Mouse (Mus musculus) kidney, embryonic 14.5 days (tissue): ENCODE measurements around the gene Sinhcaf. TPM values are rescaled to one million over a fixed set of nuclear protein-coding genes. Genes with fewer than 3 reads are reported as not detected.

Source experiments
- ATAC-seq: fragments of 200-750 bp; cut with Nextera tagmentation; 2 replicates; pipeline ENCODE4 v1.8.0; 2017; ENCODE audit warnings: moderate number of reproducible peaks, mild to moderate bottlenecking, moderate TSS enrichment, moderate library complexity; ENCODE audit not compliant: low FRiP score, low TSS enrichment
- H3K27ac ChIP-seq: fragments of 300-500 bp; sonication (generic); 2 replicates; pipeline ENCODE4 v1.5.1; 2014; ENCODE audit warnings: low read depth, mild to moderate bottlenecking, low read length, moderate library complexity, mixed read lengths
- H3K27me3 ChIP-seq: fragments of 300-500 bp; sonication (generic); 2 replicates; pipeline ENCODE4 v1.6.1; 2014; ENCODE audit warnings: mild to moderate bottlenecking, low read length; ENCODE audit not compliant: control insufficient read depth, insufficient read depth
- H3K36me3 ChIP-seq: fragments of 300-500 bp; sonication (generic); 2 replicates; pipeline ENCODE4 v1.6.1; 2014; ENCODE audit warnings: low read length, mixed read lengths; ENCODE audit not compliant: control insufficient read depth, insufficient read depth
- H3K4me1 ChIP-seq: fragments of 300-500 bp; sonication (generic); 2 replicates; pipeline ENCODE4 v1.6.1; 2014; ENCODE audit warnings: low read length, mixed read lengths; ENCODE audit not compliant: control insufficient read depth, insufficient read depth
- H3K4me2 ChIP-seq: fragments of 300-500 bp; sonication (generic); replicated peaks from 2 replicates; pipeline ENCODE4 v1.6.1; 2014; ENCODE audit warnings: low read depth, mild to moderate bottlenecking, low read length
- H3K4me3 ChIP-seq: fragments of 300-500 bp; sonication (generic); 2 replicates; pipeline ENCODE4 v1.5.1; 2014; ENCODE audit warnings: mild to moderate bottlenecking, low read length
- H3K9ac ChIP-seq: fragments of 300-500 bp; sonication (generic); 2 replicates; pipeline ENCODE4 v1.6.1; 2014; ENCODE audit warnings: low read depth, mild to moderate bottlenecking, low read length, moderate library complexity
- H3K9me3 ChIP-seq: fragments of 300-500 bp; sonication (generic); 2 replicates; pipeline ENCODE4 v1.6.1; 2016; ENCODE audit warnings: low read length; ENCODE audit not compliant: control insufficient read depth
- WGBS: fragments of 180-500 bp; shearing (Covaris S2); extraction: QIAGEN DNeasy Blood & Tissue Kit; methylation state at CpG from one replicate; pipeline ENCODE4 v1.1.7; 2014; 5-methylcytosine and 5-hydroxymethylcytosine counted together
- polyA plus RNA-seq: library from polyadenylated mRNA; unstranded; fragments of >200 nt; fragmentation: Nextera tagmentation; extraction: Ambion mirVana; gene quantifications from 2 replicates; pipeline ENCODE4 v1.2.1, GENCODE M21; 2014

The Sinhcaf gene
- polyA plus RNA-seq, 1 experiment from 2014 or later = 181 TPM

DNA sequence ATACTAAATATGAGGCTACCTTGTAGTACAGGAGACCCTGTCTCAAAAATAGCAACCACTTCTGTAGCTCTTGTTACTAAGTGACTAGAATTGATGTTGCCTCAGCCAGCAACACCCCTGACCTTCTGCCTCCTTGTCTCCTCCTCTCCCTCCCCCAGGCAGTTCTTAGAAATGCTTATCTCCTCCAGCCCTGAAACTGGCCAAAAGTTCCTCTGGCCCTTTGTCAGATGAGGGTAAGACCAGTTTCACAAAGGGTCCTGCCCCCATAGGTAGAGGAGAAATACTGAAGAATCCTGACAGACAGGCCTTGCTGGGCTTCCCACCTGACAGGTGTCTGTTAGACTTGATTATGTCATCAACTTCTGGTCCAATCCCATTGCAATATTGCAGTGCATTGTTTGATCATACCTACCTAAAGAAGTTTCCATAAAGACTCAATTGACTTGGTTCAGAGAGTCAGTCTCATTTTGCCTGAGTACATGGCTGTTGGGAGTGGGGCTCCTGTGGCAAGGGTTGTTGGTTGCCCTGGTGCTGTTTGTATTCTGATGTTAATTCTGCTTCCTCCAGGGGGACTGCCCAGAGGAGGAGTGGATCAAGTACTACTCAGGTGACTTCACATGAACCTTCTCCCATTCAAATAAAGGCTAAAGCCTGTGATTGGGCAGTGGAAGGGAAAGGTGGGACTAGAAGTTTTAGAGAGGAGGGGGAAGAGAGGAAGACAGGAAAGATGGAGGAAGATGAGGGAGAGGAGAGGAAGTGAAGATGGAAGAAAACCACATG, 9.6 kb upstream of the Sinhcaf start:
- H3K36me3 ChIP-seq = no peaks in the 10 kb centered on the region
- no peak overlapping the region for H3K9ac ChIP-seq
- H3K27me3 ChIP-seq = no peaks in the 10 kb centered on the region

DNA sequence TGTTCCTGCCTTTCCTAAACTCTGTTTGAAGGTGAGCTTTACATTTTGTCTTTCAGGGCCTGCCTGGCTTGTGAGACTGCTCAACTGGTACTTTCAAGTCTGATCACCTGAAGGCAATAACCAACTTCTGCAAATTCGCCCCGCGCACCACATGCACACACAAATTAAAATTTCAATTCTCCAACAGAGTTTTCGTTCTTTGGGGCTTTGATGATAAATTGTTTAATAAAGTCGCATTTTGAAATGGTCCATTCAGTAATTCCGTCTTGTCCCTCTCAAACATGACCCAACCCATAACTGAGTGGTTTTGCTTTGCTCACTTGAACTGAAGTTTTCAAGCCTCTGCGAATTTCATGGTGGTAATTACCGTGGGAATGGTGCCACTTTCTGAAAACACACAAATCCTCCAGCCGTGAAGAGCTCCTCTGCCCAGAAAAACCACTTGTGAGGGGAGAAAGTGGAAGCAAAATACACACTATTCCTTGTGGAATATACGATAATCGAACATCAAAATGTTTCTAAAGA, 676 bp upstream of the Sinhcaf start:
- Histone ChIP-seq H3K4me2 (peak overlapping the region; percentile 67), H3K4me1 (peaks cover 6% of the 10 kb centered on the region; the same call in 1 of the 2 replicates), H3K27ac (peak overlapping the region; percentile 88), H3K9me3 (no peaks in the 10 kb centered on the region), H3K27me3 (no peaks in the 10 kb centered on the region), H3K4me3 (peak overlapping the region; percentile 72), H3K9ac (peak overlapping the region; percentile 97), H3K36me3 (peaks cover 5% of the 10 kb centered on the region; the same call in 1 of the 2 replicates)
- 15% methylated on average over 11 of the region's 11 CpGs for WGBS
- ATAC-seq = no peak

More for the DNA sequence above, 9.6 kb upstream of the Sinhcaf start:
- Histone ChIP-seq H3K4me3 (no peak overlapping the region), H3K27ac (no peak overlapping the region), H3K4me2 (no peak overlapping the region), H3K9me3 (no peaks in the 10 kb centered on the region), H3K4me1 (no peaks in the 10 kb centered on the region)
- ATAC-seq = no peak

DNA sequence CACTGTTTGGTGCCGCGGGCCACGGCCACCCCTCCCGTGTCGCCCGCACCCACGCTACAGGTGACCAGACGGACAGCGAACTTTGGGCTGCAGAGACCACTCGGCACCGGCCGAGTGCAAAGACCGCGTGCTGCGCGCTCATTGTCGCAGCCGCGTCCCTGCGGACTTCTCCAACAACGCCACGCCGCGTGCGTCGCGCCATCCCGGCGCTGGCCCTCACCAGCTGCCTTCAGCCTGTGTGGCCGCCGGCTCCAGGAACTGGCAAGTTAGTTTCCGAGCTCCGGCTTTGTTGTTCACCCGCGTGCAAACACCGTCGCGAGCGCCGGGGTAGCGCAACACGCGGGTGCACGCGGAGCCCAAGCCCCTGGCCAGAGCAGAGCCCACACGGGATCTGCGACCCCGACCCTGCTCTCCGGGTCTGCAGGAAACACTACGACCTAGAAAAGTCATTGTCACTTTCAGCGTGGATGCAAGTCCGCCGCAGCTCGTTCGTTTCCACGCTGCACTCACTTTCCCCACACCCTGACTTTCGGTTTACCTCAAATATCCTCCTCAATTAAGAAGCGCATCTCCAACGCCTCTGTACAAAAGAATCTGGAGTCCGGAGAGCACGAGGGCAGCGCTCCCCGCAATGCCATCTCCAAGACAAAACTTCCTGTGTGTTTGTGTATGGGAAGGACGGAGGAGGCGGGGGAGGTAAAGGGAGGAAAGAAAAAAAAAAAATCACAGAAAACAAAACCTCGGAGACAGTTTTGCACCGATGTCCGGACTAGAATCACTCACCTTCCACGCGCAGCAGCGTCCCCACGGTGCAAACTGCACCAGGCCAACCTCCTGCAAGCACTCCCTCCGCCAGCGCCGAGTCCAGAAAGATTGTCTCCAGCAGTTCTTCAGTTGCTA, 508 bp downstream of the Sinhcaf start:
- peak overlapping the region; percentile 88 for H3K27ac ChIP-seq
- peak overlapping the region; percentile 69 for H3K4me2 ChIP-seq
- H3K4me1 ChIP-seq = peaks cover 11% of the 10 kb centered on the region; the same call in 1 of the 2 replicates
- no peaks in the 10 kb centered on the region for H3K27me3 ChIP-seq
- peaks cover 5% of the 10 kb centered on the region; the same call in 1 of the 2 replicates for H3K36me3 ChIP-seq
- peak overlapping the region; percentile 72 for H3K4me3 ChIP-seq
- WGBS = under 1% methylated on average over 72 of the region's 75 CpGs
- H3K9me3 ChIP-seq = no peaks in the 10 kb centered on the region
- H3K9ac ChIP-seq = peak overlapping the region; percentile 97
- 0 out of 2 replicates have a peak, but pooled peaks have one; percentile 21 for ATAC-seq

DNA sequence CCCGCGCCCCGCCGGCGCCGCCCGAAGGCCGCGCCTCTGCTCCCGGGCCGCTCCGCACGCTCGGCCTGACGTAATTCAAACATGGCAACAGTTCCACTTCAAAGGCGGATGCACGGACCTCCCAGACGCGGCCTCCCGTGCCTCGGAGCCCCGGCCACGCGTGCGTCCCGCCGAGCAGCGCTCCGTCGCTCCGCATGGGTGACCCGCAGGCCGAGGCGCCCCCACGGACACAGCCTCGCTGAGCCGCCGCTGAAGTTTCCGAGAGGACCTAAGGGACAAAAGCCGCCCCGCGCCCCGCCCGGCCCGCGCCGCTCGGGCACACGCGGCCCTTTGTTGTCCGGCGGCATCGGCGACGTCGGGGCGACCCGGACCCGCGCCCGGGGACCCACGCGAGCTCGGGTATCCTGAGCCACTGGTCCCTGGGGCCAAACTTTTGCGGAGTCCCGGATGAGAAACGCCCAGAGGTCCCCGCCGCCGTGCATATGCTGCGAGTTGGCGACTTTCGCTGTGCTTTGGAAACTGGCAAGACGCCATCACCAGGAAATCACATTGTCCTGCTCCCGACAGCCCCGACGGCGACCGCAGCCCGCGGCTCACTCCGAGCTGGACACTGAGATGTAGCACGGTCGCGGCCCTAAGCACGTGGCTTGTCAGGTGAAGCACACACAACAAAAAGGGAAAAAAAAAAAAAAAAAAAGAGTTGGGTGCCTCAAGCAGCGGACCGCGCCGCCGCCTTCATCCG, 1.3 kb downstream of the Sinhcaf start:
- H3K9me3 ChIP-seq = no peaks in the 10 kb centered on the region
- peaks cover 11% of the 10 kb centered on the region; the same call in 1 of the 2 replicates for H3K4me1 ChIP-seq
- no peaks in the 10 kb centered on the region for H3K27me3 ChIP-seq
- peak overlapping the region; percentile 72 for H3K4me3 ChIP-seq
- peak overlapping the region; percentile 97 for H3K9ac ChIP-seq
- ATAC-seq = peak; percentile 60
- H3K36me3 ChIP-seq = peaks cover 5% of the 10 kb centered on the region; the same call in 1 of the 2 replicates
- peak overlapping the region; percentile 69 for H3K4me2 ChIP-seq
- under 1% methylated on average over 80 of the region's 92 CpGs for WGBS
- peak overlapping the region; percentile 88 for H3K27ac ChIP-seq

DNA sequence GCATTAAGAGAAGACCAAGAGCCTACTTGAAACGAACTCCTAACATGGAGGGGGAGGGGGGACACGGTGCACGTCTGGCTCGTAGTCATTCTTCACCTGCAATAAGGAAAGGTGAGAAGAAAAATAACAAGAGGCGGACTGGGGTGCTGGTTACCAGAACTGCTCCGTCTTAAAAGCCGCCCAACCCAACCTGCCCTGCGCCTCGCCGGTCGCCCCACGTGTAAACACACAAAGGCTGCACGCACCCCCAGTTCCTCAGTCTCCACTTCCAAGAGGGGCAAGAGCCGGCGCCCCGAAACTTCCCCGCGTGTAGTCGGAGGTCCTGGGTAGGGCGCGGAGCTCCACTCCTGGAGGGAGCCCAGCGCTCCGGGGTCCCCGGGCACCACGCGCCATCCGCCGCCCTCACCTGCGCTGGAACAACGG, 1.9 kb downstream of the Sinhcaf start:
- WGBS = under 1% methylated on average over 29 of the region's 30 CpGs
- H3K36me3 ChIP-seq = peaks cover 5% of the 10 kb centered on the region; the same call in 1 of the 2 replicates
- ATAC-seq = peak; percentile 19; the same call in 1 of the 2 replicates

DNA sequence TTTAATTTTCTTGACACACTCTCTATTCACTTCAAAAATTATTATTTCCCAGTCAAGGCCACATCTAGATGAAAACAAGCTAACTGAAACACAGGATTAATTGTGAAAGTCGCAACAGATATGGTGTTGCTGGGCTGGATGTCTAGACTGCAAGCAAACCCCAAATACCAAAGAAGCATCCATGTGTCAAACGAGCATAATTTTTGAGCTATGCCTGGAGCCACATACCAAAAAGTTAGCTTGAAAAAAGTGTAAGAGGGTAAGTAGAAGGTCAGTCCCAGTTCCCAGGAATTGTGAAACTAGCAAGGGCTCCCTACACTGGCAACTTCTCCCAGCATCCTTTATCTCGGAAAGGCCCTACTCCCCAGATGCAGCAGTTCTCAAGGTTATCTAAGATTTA, 2.6 kb downstream of the Sinhcaf start:
- Histone ChIP-seq H3K27ac (no peak overlapping the region; the same call in 1 of the 2 replicates), H3K4me3 (peak overlapping the region; percentile 72), H3K9me3 (no peaks in the 10 kb centered on the region), H3K9ac (peak overlapping the region; percentile 97; the same call in 1 of the 2 replicates), H3K27me3 (no peaks in the 10 kb centered on the region), H3K4me1 (peaks cover 11% of the 10 kb centered on the region; the same call in 1 of the 2 replicates), H3K4me2 (peak overlapping the region; percentile 69), H3K36me3 (peaks cover 10% of the 10 kb centered on the region; the same call in 1 of the 2 replicates)
- WGBS = 15% methylated on average over 3 of the region's 3 CpGs
- ATAC-seq = no peak

More for the DNA sequence above, 1.9 kb downstream of the Sinhcaf start:
- Histone ChIP-seq H3K9ac (peak overlapping the region; percentile 97), H3K4me1 (peaks cover 11% of the 10 kb centered on the region; the same call in 1 of the 2 replicates), H3K4me3 (peak overlapping the region; percentile 72), H3K27ac (peak overlapping the region; percentile 88), H3K27me3 (no peaks in the 10 kb centered on the region), H3K4me2 (peak overlapping the region; percentile 69), H3K9me3 (no peaks in the 10 kb centered on the region)

DNA sequence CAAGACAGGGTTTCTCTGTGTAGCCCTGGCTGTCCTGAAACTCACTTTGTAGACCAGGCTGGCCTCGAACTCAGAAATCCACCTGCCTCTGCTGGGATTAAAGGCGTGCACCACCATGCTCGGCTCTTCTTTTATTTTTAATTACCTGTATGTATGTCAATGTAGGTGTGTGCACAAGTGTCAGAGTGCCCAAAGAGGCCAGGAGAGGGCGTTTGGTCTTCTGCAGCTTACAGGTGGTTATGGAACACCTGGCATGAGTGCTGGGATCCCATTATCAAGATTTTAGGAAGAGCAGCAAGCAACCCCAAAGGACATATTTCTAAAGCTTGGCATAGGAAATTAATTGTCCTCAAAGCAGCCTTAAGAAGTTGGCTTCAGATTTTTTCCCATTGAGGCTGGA, 3.9 kb downstream of the Sinhcaf start:
- no peaks in the 10 kb centered on the region for H3K27me3 ChIP-seq
- H3K36me3 ChIP-seq = peaks cover 13% of the 10 kb centered on the region; the same call in 1 of the 2 replicates
- H3K4me1 ChIP-seq = peaks cover 11% of the 10 kb centered on the region; the same call in 1 of the 2 replicates
- H3K4me2 ChIP-seq = no peak overlapping the region
- 77% methylated on average over 4 of the region's 4 CpGs for WGBS
- no peak overlapping the region for H3K27ac ChIP-seq
- no peaks in the 10 kb centered on the region for H3K9me3 ChIP-seq
- no peak for ATAC-seq
- H3K9ac ChIP-seq = no peak overlapping the region
- H3K4me3 ChIP-seq = no peak overlapping the region

DNA sequence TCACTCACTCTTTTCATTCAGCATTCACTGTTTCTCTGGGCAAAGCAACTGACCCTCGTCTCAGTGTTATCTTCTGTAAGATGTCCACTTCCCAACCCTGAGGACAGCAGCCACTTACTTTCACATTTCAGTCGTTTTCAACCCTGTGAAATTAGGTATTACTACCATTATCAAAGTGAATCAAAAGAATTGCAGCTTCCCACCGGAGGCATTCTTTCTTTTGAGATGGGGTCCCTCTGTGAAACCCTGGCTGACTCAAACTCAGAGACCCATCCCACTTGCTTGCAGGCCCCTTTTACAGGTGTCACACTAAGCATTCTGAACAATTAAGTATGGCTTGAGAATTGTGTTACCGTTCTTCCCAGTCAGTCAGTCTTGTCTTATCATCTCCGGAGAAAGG, 4.4 kb downstream of the Sinhcaf start:
- Histone ChIP-seq H3K4me2 (no peak overlapping the region; the same call in 1 of the 2 replicates), H3K4me3 (no peak overlapping the region), H3K9ac (no peak overlapping the region), H3K9me3 (no peaks in the 10 kb centered on the region), H3K27me3 (no peaks in the 10 kb centered on the region), H3K27ac (no peak overlapping the region), H3K4me1 (peaks cover 6% of the 10 kb centered on the region; the same call in 1 of the 2 replicates), H3K36me3 (peaks cover 13% of the 10 kb centered on the region; the same call in 1 of the 2 replicates)
- WGBS = 61% methylated on average over 5 of the region's 5 CpGs
- ATAC-seq = no peak
